Mouse (Mus musculus) left cerebral cortex, postnatal 4 days (tissue): ENCODE results near the gene Ubd. TPM values are rescaled to one million over a fixed set of nuclear protein-coding genes. Genes with fewer than 3 reads are reported as not detected.

Source experiments
- total RNA-seq, 2 experiments: library from RNA; stranded (reverse); gene quantifications; 2 replicates each; pipeline ENCODE4 v1.2.3; 2021

The Ubd gene
- total RNA-seq, 2 experiments from 2014 or later, result not detected

Other genes starting within 250 kb of the Ubd start
- 10 to 100 TPM; 81.7 to 91.9 TPM for gene Ppp1r11, start 242.2 kb upstream of the Ubd start, total RNA-seq
- 10 to 100 TPM; 25.8 to 30.3 TPM for gene Znrd1, start 235.3 kb upstream of the Ubd start, total RNA-seq
- gene Znrd1as, start 235.3 kb upstream of the Ubd start, total RNA-seq, result 1 to 10 TPM; 2.3 to 4.5 TPM
- gene 2410137M14Rik, start 212.7 kb upstream of the Ubd start, total RNA-seq, result 1 to 10 TPM in 1 of 2 experiments, not detected in 1; 1.1 TPM
- 1 to 10 TPM; 6.0 to 6.5 TPM for gene H2-M5, start 204.4 kb upstream of the Ubd start, total RNA-seq
- gene Zfp57, start 192.7 kb upstream of the Ubd start, total RNA-seq, result 100 to 1,000 TPM; 218 to 227 TPM
- gene Mog, start 170.5 kb upstream of the Ubd start, total RNA-seq, result under 1 TPM in 1 of 2 experiments, not detected in 1; 0.20 TPM
- 100 to 1,000 TPM; 430 to 482 TPM for gene Gabbr1, start 147.9 kb upstream of the Ubd start, total RNA-seq
- gene Olfr90, start 105.4 kb upstream of the Ubd start, total RNA-seq, result not detected
- gene Olfr91, start 95.6 kb upstream of the Ubd start, total RNA-seq, result not detected
- gene Olfr92, start 73.8 kb upstream of the Ubd start, total RNA-seq, result not detected
- not detected for gene Olfr93, start 32.4 kb upstream of the Ubd start, total RNA-seq
- not detected for gene Olfr94, start 7.1 kb downstream of the Ubd start, total RNA-seq
- gene Olfr95, start 19.2 kb downstream of the Ubd start, total RNA-seq, result not detected
- gene Olfr96, start 26.3 kb downstream of the Ubd start, total RNA-seq, result not detected
- not detected for gene Olfr97, start 43.4 kb downstream of the Ubd start, total RNA-seq
- not detected for gene Olfr98, start 69.9 kb downstream of the Ubd start, total RNA-seq
- 1 to 10 TPM; 1.6 to 1.7 TPM for gene H2-M3, start 76.3 kb downstream of the Ubd start, total RNA-seq
- not detected for gene Olfr99, start 89.6 kb downstream of the Ubd start, total RNA-seq
- gene Olfr101, start 110.4 kb downstream of the Ubd start, total RNA-seq, result not detected
- not detected for gene Olfr102, start 123.2 kb downstream of the Ubd start, total RNA-seq
- not detected for gene Olfr103, start 145.8 kb downstream of the Ubd start, total RNA-seq
- gene Olfr104-ps, start 165.7 kb downstream of the Ubd start, total RNA-seq, result not detected
- gene Olfr105-ps, start 185.1 kb downstream of the Ubd start, total RNA-seq, result not detected
- gene Olfr106-ps, start 196.5 kb downstream of the Ubd start, total RNA-seq, result not detected
- not detected for gene Olfr107, start 205.3 kb downstream of the Ubd start, total RNA-seq